Mouse (Mus musculus): Measurements from ENCODE around the gene Isoc2a.
"Not testable (repeated sequence)": the region's sequence is repeated elsewhere in the genome, so short reads cannot be mapped to it uniquely, and the experiment has no call there.

DNA sequence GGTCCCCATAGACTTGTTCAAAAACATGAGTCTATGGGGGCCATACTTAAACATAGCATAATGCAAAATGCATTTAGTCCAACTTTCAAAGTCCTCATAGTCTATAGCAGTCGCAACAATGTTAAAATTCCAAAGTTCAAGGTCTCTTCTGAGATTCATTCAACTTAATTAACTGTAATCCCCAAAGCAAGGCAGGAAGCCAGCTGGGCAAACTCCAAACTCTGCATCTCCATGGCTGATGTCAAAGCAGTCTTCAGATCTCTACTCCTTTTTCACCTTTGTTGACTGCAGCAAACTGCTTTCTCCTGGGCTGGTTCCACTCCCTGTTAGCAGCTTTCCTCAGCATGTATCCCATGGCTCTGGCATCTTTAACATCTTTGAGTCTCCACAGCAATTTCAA, 2.1 kb downstream of the Isoc2a start:
- not testable (repeated sequence) for TF ChIP-seq CHD2 (IDR thresholded peaks at IDR 0.05; ENCODE audit: low read depth, low read length); MAFK (IDR thresholded peaks at IDR 0.05; ENCODE audit: insufficient read depth, low read depth, low read length)

Measured in ES-E14 (cell line).